Mouse (Mus musculus): ENCODE measurements around the gene Stk10. TPM values are rescaled to one million over a fixed set of nuclear protein-coding genes. Genes with fewer than 3 reads are reported as not detected.

Stk10 gene
- total RNA-seq, 2 experiments from 2014 or later: 2.2 to 4.4 TPM

DNA sequence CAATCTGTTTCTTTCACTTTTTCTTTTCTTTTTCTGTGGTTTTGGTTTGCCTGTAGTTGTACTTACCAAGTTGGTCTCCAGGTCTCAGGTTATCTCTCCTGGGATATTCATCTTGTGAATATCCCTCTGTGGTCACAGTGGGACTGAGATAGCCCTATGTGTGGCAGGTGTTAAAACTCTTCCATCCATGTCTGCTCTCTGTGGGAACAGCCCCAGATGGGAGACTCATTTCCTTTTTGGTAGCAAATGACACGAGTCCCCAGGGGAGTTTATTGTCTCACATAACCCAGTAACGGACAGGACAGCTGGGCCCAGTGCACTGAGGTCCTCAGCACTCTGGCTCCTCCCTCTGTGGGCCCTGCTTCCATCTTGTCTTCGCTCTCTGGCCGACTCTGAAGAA, 17.0 kb downstream of the Stk10 start:
- no peak for DNase-seq (ENCODE audit: low spot score)

GRCm38 (mm10) chr11:32551056-32551455, 18.0 kb downstream of the Stk10 start:
- DNase-seq (ENCODE audit: low spot score): no peak

GRCm38 (mm10) chr11:32551579-32552297, 18.6 kb downstream of the Stk10 start:
- DNase-seq (ENCODE audit: low spot score): no peak

GRCm38 (mm10) chr11:32552401-32553090, 19.4 kb downstream of the Stk10 start:
- no peak for DNase-seq (ENCODE audit: low spot score)

- DNase-seq (ENCODE audit: low spot score): no peak
These were observed 20.4 kb downstream of the Stk10 start for GRCm38 (mm10) chr11:32553311-32554140.

GRCm38 (mm10) chr11:32554141-32555091, 21.3 kb downstream of the Stk10 start:
- no peak for DNase-seq (ENCODE audit: low spot score)

DNA sequence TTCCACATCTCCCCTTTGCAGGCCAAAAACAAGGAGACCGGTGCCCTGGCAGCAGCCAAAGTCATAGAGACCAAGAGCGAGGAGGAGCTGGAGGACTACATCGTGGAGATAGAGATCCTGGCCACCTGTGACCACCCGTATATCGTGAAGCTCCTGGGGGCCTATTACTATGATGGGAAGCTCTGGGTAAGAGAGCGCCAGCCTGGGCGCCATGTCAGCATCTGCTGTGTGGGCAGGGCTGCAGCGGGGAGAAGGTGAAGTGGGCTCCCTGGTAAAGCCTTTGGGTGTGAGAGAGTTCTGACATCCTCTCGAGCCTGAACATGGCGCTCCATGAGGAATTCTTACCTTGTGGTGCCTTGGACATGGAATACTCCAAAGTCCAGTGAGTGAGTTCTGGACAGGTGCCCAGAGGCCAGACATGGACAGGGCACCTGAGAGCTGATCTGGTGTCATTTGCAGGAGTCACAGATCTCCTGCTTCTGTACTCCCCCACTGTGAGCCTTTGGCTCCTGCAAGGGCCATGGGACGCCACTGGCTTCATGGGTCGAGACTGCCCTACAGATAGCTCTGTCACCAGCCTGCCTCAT, 22.1 kb downstream of the Stk10 start:
- DNase-seq (ENCODE audit: low spot score): no peak

DNA sequence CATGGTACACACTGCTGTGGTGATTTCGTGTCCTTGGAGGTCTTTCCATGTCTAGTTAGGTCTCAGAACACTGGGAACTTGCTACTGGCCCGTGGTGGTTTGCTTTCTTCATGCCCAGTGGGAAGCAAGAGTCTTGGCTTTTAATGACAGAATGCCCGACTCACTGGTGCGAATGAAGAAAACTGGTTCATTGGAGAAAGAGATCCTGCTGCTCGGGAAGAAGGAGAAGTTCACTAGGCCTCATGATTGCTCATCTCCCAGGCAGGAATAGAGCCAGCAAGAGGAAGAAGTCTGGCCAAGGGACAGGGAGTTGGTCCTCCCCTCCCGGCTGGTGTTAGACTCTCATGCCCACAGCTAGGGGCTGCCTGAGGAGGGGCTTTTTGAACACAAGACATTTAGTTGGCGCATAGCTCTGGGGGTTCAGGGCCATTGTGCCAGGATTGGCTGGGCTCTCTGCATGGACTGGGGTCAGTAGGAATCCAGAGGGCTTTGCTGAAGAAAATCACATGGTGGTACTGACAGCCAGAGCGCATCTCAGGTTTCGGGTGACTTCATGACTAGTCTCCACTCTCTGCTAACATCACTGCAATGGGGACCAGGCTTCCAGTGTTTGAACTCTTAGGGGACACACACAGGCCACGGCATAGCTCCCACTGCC, 23.4 kb downstream of the Stk10 start:
- no peak for DNase-seq (ENCODE audit: low spot score)

DNA sequence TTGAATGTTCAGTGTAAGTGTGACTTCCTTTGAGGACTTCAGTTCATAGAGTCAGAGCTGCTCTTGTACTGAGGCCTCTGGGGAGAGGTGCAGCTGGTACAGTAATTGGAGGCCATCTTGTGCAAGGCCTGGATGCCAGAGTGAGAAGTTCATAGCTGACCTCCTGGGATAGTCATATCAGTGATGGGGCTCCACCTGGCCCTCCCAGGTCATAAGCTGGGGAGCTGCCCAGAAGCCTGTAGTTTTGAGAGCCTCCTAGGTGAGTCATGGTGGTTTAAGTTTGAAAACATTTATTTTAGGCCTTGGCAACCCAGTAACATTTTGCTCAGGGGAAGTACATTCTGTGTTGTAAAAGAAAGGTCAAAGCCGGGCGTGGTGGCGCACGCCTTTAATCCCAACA, 24.9 kb downstream of the Stk10 start:
- DNase-seq (ENCODE audit: low spot score): no peak

GRCm38 (mm10) chr11:32558677-32559076, 25.6 kb downstream of the Stk10 start:
- no peak for DNase-seq (ENCODE audit: low spot score)

DNA sequence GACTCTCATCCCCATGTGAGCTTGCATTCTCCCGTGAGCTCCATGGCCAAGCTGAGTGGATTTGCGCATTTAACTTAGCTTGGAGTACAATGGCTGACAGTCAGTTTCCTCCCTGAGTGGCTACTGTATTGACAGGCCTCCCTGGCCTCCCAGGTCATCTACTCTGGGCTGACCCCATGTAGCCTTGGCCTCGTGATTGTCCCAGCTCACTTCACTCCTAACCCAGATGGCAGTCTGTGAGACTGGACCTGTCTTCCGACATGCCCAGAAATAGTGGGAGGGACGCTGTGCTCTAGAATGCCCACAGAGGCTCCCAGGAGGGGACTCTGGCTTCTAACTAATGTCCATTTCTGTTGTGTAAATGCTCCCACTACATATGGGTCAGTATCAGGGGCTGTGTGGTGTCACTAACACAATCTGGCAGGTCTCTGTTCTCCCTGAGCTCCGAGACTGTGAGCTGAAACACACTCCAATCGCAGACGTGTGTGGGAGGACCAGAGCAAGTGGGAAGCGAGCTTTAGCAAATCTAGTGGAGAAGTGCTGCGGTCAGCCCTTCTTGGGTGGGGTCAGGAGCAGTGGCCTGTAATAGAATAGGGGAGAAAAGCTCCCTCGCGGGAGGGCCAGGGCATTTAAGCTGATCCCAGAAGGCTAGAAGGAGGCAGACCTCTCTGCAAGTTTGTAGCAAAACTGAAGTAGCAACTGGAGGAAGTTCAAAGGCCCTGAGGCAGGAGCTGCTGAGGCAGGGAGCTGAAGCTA, 27.1 kb downstream of the Stk10 start:
- DNase-seq (ENCODE audit: low spot score): no peak

DNA sequence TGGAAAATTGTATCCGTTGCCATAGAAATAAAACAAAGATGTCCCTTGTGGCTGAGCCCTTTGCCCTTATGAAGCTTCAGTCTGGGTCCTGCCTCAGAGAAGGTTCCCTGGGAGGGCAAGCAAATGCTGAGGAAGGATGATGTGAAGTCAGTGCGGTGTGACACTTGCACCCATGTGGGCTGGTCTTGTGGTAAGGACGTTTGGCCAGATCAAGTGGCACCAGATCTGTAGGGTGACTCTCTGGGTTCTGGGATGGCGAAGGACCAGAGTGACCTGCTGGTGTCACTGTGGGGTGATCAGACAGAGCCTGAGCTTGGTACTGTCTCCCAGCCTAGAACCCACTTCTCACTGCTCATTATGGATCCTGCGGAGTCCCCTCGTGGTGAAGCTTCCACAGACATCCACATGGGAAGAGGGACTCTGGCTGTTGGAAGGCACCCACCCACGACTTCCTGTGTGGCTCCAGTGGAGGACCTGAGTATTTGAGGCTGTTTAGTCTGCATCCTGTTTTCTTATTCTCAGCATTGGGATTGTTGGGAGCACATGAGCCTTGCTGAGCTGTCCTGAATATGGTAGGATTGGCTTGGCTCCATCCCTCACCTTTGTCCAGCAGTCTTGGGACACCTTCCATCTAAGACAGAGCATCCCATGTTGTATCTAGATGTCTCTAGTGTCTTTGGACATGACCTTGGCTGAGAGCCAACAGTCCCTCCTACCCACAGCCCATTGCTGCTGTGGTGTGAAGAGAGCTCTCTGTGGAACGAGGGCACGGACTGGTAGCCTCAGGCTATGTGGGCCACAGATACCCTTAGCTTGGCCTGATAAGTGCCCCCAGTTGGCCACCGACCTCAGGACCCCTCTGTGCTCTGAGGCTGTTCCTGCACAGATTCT, 28.6 kb downstream of the Stk10 start:
- no peak for DNase-seq (ENCODE audit: low spot score)

GRCm38 (mm10) chr11:32562706-32563105, 29.6 kb downstream of the Stk10 start:
- DNase-seq (ENCODE audit: low spot score): no peak

- no peak for DNase-seq (ENCODE audit: low spot score)
These were observed 30.6 kb downstream of the Stk10 start for GRCm38 (mm10) chr11:32563660-32564059.

- DNase-seq (ENCODE audit: low spot score): no peak
These were observed 31.5 kb downstream of the Stk10 start for GRCm38 (mm10) chr11:32564629-32565028.

- no peak for DNase-seq (ENCODE audit: low spot score)
These were observed 32.0 kb downstream of the Stk10 start for GRCm38 (mm10) chr11:32565088-32565487.

- no peak for DNase-seq (ENCODE audit: low spot score)
These were observed 33.1 kb downstream of the Stk10 start for GRCm38 (mm10) chr11:32566184-32566583.

All from gastrocnemius, adult 18-20 months (tissue).